Mouse (Mus musculus): Measurements from ENCODE around the gene Gm8298.
"Not testable (repeated sequence)": the region's sequence is repeated elsewhere in the genome, so short reads cannot be mapped to it uniquely, and the experiment has no call there.

The Gm8298 gene

GRCm38 (mm10) chr3:59860751-59861150 lies at the start of gene Gm8298:
Gene Gm8298 (plus strand): TSS chr3:59861051.
- no peak for DNase-seq (ENCODE audit: low spot score in 2 of 2)

GRCm38 (mm10) chr3:59813169-59813568 lies 47.7 kb upstream of the Gm8298 start:
- no peak for DNase-seq (ENCODE audit: low spot score in 2 of 2)

- DNase-seq (ENCODE audit: low spot score in 2 of 2): peak; percentile 9 to 18
Observed at GRCm38 (mm10) chr3:59870765-59871164, 9.9 kb downstream of the Gm8298 start.

- DNase-seq (ENCODE audit: low spot score in 2 of 2): not testable (repeated sequence)
Observed at GRCm38 (mm10) chr3:59877601-59878000, 16.8 kb downstream of the Gm8298 start.

GRCm38 (mm10) chr3:59879801-59880554 lies 19.1 kb downstream of the Gm8298 start:
- not testable (repeated sequence) for DNase-seq (ENCODE audit: low spot score in 2 of 2)

- no peak for DNase-seq (ENCODE audit: low spot score in 2 of 2)
Observed at GRCm38 (mm10) chr3:59893276-59893675, 32.4 kb downstream of the Gm8298 start.

- DNase-seq (ENCODE audit: low spot score in 2 of 2): no peak
Observed at GRCm38 (mm10) chr3:59924914-59925313, 64.1 kb downstream of the Gm8298 start, which contains the start of gene C130079G13Rik. Gene C130079G13Rik (plus strand): TSS chr3:59925214.
